Mouse (Mus musculus) limb, embryonic 12.5 days (tissue): ENCODE measurements around the gene Lpar5. TPM values are rescaled to one million over a fixed set of nuclear protein-coding genes. Genes with fewer than 3 reads are reported as not detected.
A peak's percentile ranks its signal among the peaks of the same experiment; 100 is the strongest.

Experiments used
- ATAC-seq: fragments of 200-750 bp; cut with Nextera tagmentation; 2 replicates; pipeline ENCODE4 v1.8.0; 2017; ENCODE audit warnings: low read depth, moderate TSS enrichment; ENCODE audit not compliant: insufficient number of reproducible peaks, insufficient read depth, low FRiP score, low TSS enrichment
- H3K27ac ChIP-seq: fragments of 300-500 bp; sonication (generic); 2 replicates; pipeline ENCODE4 v1.5.1; 2016; ENCODE audit warnings: mild to moderate bottlenecking, moderate library complexity
- H3K27me3 ChIP-seq: fragments of 300-500 bp; sonication (generic); 2 replicates; pipeline ENCODE4 v1.6.1; 2016; ENCODE audit warnings: mild to moderate bottlenecking, moderate library complexity
- H3K36me3 ChIP-seq: fragments of 300-500 bp; sonication (generic); 2 replicates; pipeline ENCODE4 v1.6.1; 2016; ENCODE audit warnings: mild to moderate bottlenecking, moderate library complexity
- H3K4me1 ChIP-seq: fragments of 300-500 bp; sonication (generic); replicated peaks from 2 replicates; pipeline ENCODE4 v1.6.1; 2016
- H3K4me2 ChIP-seq: fragments of 300-500 bp; sonication (generic); 2 replicates; pipeline ENCODE4 v1.6.1; 2016; ENCODE audit warnings: mild to moderate bottlenecking, moderate library complexity
- H3K4me3 ChIP-seq: fragments of 300-500 bp; sonication (generic); replicated peaks from 2 replicates; pipeline ENCODE4 v1.5.1; 2016; ENCODE audit warnings: mild to moderate bottlenecking
- H3K9ac ChIP-seq: fragments of 300-500 bp; sonication (generic); replicated peaks from 2 replicates; pipeline ENCODE4 v1.6.1; 2016; ENCODE audit warnings: mild to moderate bottlenecking, moderate library complexity
- H3K9me3 ChIP-seq: fragments of 300-500 bp; sonication (generic); 2 replicates; pipeline ENCODE4 v1.6.1; 2016; ENCODE audit warnings: mild to moderate bottlenecking, moderate library complexity
- WGBS: fragments of 180-500 bp; shearing (Covaris S2); methylation state at CpG from one replicate; pipeline ENCODE4 v1.1.7; 2016; 5-methylcytosine and 5-hydroxymethylcytosine counted together
- polyA plus RNA-seq: library from polyadenylated mRNA; unstranded; fragments of >200 nt; fragmentation: Nextera tagmentation; extraction: Ambion mirVana; gene quantifications from 2 replicates; pipeline ENCODE4 v1.2.1, GENCODE M21; 2016

Gene Lpar5
- polyA plus RNA-seq, 1 experiment from 2014 or later = 0.20 TPM

GRCm38 (mm10) chr6:125084424-125084823 lies 16.7 kb downstream of the Lpar5 start:
- Histone ChIP-seq H3K4me3 (no peak overlapping the region), H3K9me3 (no peaks in the 10 kb centered on the region), H3K27ac (no peak overlapping the region), H3K36me3 (no peaks in the 10 kb centered on the region), H3K27me3 (peaks cover 4% of the 10 kb centered on the region), H3K4me1 (peaks cover 15% of the 10 kb centered on the region), H3K4me2 (no peak overlapping the region), H3K9ac (no peak overlapping the region)
- no peak for ATAC-seq
- WGBS = 15% methylated on average over 4 of the region's 4 CpGs

GRCm38 (mm10) chr6:125087937-125088336 lies 20.2 kb downstream of the Lpar5 start:
- no peak for ATAC-seq
- 95% methylated on average over 3 of the region's 3 CpGs for WGBS

GRCm38 (mm10) chr6:125088561-125089321 lies 21.0 kb downstream of the Lpar5 start:
- Histone ChIP-seq H3K4me2 (peak overlapping the region; percentile 56), H3K9ac (peak overlapping the region; percentile 32; the same call in 1 of the 2 replicates), H3K4me1 (peaks cover 25% of the 10 kb centered on the region), H3K36me3 (no peaks in the 10 kb centered on the region), H3K27ac (peak overlapping the region; percentile 96), H3K9me3 (no peaks in the 10 kb centered on the region), H3K4me3 (peak overlapping the region; percentile 6; the same call in 1 of the 2 replicates), H3K27me3 (no peaks in the 10 kb centered on the region)
- WGBS = 1% methylated on average over 20 of the region's 20 CpGs
- ATAC-seq = peak; percentile 56

More at GRCm38 (mm10) chr6:125087937-125088336, 20.2 kb downstream of the Lpar5 start:
- no peak overlapping the region for H3K4me3 ChIP-seq
- H3K9ac ChIP-seq = no peak overlapping the region
- no peaks in the 10 kb centered on the region for H3K9me3 ChIP-seq
- no peaks in the 10 kb centered on the region for H3K27me3 ChIP-seq
- no peak overlapping the region for H3K4me2 ChIP-seq
- H3K36me3 ChIP-seq = no peaks in the 10 kb centered on the region
- H3K4me1 ChIP-seq = peaks cover 25% of the 10 kb centered on the region
- peak overlapping the region; percentile 96 for H3K27ac ChIP-seq

- peak overlapping the region; percentile 45 for H3K9ac ChIP-seq
- H3K27ac ChIP-seq = peak overlapping the region; percentile 96
- peak overlapping the region; percentile 56 for H3K4me2 ChIP-seq
- 1% methylated on average over 15 of the region's 15 CpGs for WGBS
- ATAC-seq = peak; percentile 71
- H3K4me1 ChIP-seq = peaks cover 25% of the 10 kb centered on the region
- H3K27me3 ChIP-seq = no peaks in the 10 kb centered on the region
- H3K9me3 ChIP-seq = no peaks in the 10 kb centered on the region
- peak overlapping the region; percentile 21 for H3K4me3 ChIP-seq
- no peaks in the 10 kb centered on the region for H3K36me3 ChIP-seq
These were observed 22.0 kb downstream of the Lpar5 start for GRCm38 (mm10) chr6:125089521-125090321.

- Histone ChIP-seq H3K9me3 (no peaks in the 10 kb centered on the region), H3K27me3 (no peaks in the 10 kb centered on the region), H3K4me3 (peak overlapping the region; percentile 21; the same call in 1 of the 2 replicates), H3K9ac (peak overlapping the region; percentile 45; the same call in 1 of the 2 replicates), H3K4me1 (peaks cover 28% of the 10 kb centered on the region), H3K27ac (peak overlapping the region; percentile 96), H3K36me3 (no peaks in the 10 kb centered on the region), H3K4me2 (peak overlapping the region; percentile 56)
- 58% methylated on average over 10 of the region's 10 CpGs for WGBS
- ATAC-seq = peak; percentile 29; the same call in 1 of the 2 replicates
These were observed 22.8 kb downstream of the Lpar5 start for GRCm38 (mm10) chr6:125090341-125091085.

GRCm38 (mm10) chr6:125092372-125092771 lies 24.7 kb downstream of the Lpar5 start:
- Histone ChIP-seq H3K9ac (no peak overlapping the region), H3K4me3 (no peak overlapping the region), H3K9me3 (no peaks in the 10 kb centered on the region), H3K27ac (no peak overlapping the region), H3K4me1 (peaks cover 31% of the 10 kb centered on the region), H3K27me3 (no peaks in the 10 kb centered on the region), H3K36me3 (no peaks in the 10 kb centered on the region), H3K4me2 (no peak overlapping the region)
- WGBS = 92% methylated on average over 5 of the region's 5 CpGs
- ATAC-seq = no peak

GRCm38 (mm10) chr6:125094843-125095242 lies 27.1 kb downstream of the Lpar5 start:
- Histone ChIP-seq H3K27ac (peak overlapping the region; percentile 97; the same call in 1 of the 2 replicates), H3K36me3 (peaks cover 20% of the 10 kb centered on the region), H3K4me3 (no peak overlapping the region), H3K9me3 (no peaks in the 10 kb centered on the region), H3K9ac (no peak overlapping the region), H3K27me3 (no peaks in the 10 kb centered on the region), H3K4me2 (no peak overlapping the region), H3K4me1 (peaks cover 42% of the 10 kb centered on the region)
- no peak for ATAC-seq
- 52% methylated on average over 3 of the region's 3 CpGs for WGBS

- Histone ChIP-seq H3K4me3 (peak within 1 kb of the TSS; percentile 100), H3K9ac (peak within 1 kb of the TSS; percentile 93), H3K27ac (peak within 1 kb of the TSS; percentile 97), H3K4me1 (peaks cover 42% of the 10 kb centered on the region), H3K9me3 (no peaks in the 10 kb centered on the region), H3K4me2 (peak within 1 kb of the TSS; percentile 94), H3K36me3 (peaks cover 28% of the 10 kb centered on the region), H3K27me3 (no peaks in the 10 kb centered on the region)
- ATAC-seq = peak; percentile 55
- 4% methylated on average over 43 of the region's 45 CpGs for WGBS
These were observed 27.9 kb downstream of the Lpar5 start, which contains the start of gene Chd4 for GRCm38 (mm10) chr6:125095391-125096278. Chd4 (plus strand) TSS chr6:125095981.

GRCm38 (mm10) chr6:125096279-125096596 lies 28.5 kb downstream of the Lpar5 start:
- H3K9ac ChIP-seq = peak overlapping the region; percentile 93
- H3K9me3 ChIP-seq = no peaks in the 10 kb centered on the region
- peaks cover 34% of the 10 kb centered on the region for H3K36me3 ChIP-seq
- under 1% methylated on average over 25 of the region's 32 CpGs for WGBS
- H3K27ac ChIP-seq = peak overlapping the region; percentile 97
- ATAC-seq = peak; percentile 12
- H3K4me1 ChIP-seq = peaks cover 41% of the 10 kb centered on the region
- peak overlapping the region; percentile 94 for H3K4me2 ChIP-seq
- H3K4me3 ChIP-seq = peak overlapping the region; percentile 100
- H3K27me3 ChIP-seq = no peaks in the 10 kb centered on the region
